Mouse (Mus musculus) liver, adult 2 months (tissue): Measurements from ENCODE around the gene Trmt61a. TPM values are rescaled to one million over a fixed set of nuclear protein-coding genes. Genes with fewer than 3 reads are reported as not detected.
A peak's percentile ranks its signal among the peaks of the same experiment; 100 is the strongest.

Experiments used
- DNase-seq: peaks from one replicate; pipeline ENCODE4 v3.0.0-alpha.2; 2011; ENCODE audit warnings: low read depth, low spot score; ENCODE audit errors: extremely low read depth
- H3K27ac ChIP-seq: fragments of 200-500 bp; replicated peaks from 2 replicates; pipeline ENCODE4 v1.5.1; 2012; ENCODE audit warnings: low read depth, mild to moderate bottlenecking, control low read depth, inconsistent platforms, low read length; ENCODE audit not compliant: insufficient read depth
- H3K27me3 ChIP-seq: fragments of 200-500 bp; 2 replicates; pipeline ENCODE4 v1.6.1; 2012; ENCODE audit warnings: mild to moderate bottlenecking, moderate library complexity, low read length, inconsistent platforms; ENCODE audit not compliant: control insufficient read depth, insufficient read depth
- H3K36me3 ChIP-seq: fragments of 200-500 bp; 2 replicates; pipeline ENCODE4 v1.6.1; 2012; ENCODE audit warnings: low read length, inconsistent platforms; ENCODE audit not compliant: control insufficient read depth, insufficient read depth
- H3K4me1 ChIP-seq: fragments of 200-500 bp; 2 replicates; pipeline ENCODE4 v1.6.1; 2011; ENCODE audit warnings: low read length; ENCODE audit not compliant: control insufficient read depth, insufficient read depth
- H3K4me3 ChIP-seq: fragments of 200-500 bp; 2 replicates; pipeline ENCODE4 v1.5.1; 2011; ENCODE audit warnings: low read depth, mild to moderate bottlenecking, control low read depth, low read length, moderate library complexity; ENCODE audit not compliant: insufficient read depth
- H3K79me2 ChIP-seq: fragments of 200-500 bp; 2 replicates; pipeline ENCODE4 v1.6.1; 2012; ENCODE audit warnings: inconsistent platforms, mild to moderate bottlenecking, low read length, moderate library complexity; ENCODE audit not compliant: control insufficient read depth, insufficient read depth
- H3K9ac ChIP-seq: fragments of 200-500 bp; 2 replicates; pipeline ENCODE4 v1.6.1; 2012; ENCODE audit warnings: low read depth, mild to moderate bottlenecking, control low read depth, inconsistent platforms, low read length
- CTCF ChIP-seq: fragments of 200-500 bp; IDR thresholded peaks from 2 replicates; pipeline ENCODE4 v1.5.1; 2011; ENCODE audit warnings: low read depth, low read length, control low read depth
- POLR2A ChIP-seq: fragments of 200-500 bp; IDR thresholded peaks from 2 replicates; pipeline ENCODE4 v1.6.1; 2011; ENCODE audit warnings: low read length, control low read depth; ENCODE audit not compliant: insufficient read depth; ENCODE audit errors: extremely low read depth
- WGBS: fragments of 180-500 bp; shearing (Covaris S2); methylation state at CpG from one replicate; pipeline ENCODE4 v1.1.7; 2018; 5-methylcytosine and 5-hydroxymethylcytosine counted together
- polyA plus RNA-seq: library from polyadenylated mRNA; depleted of rRNA; stranded (reverse); fragments of >200 nt; gene quantifications from 2 replicates; pipeline ENCODE4 v1.2.3, GENCODE M21; 2012; rRNA removed
- total RNA-seq: library from RNA; depleted of rRNA; stranded (reverse); fragments of >200 nt; gene quantifications from 2 replicates; pipeline ENCODE4 v1.2.3, GENCODE M21; 2014; rRNA removed

The Trmt61a gene
- total RNA-seq (2.3 and 5.3 TPM in 2 replicates), polyA plus RNA-seq (17.9 and 33.1 TPM in 2 replicates)

DNA sequence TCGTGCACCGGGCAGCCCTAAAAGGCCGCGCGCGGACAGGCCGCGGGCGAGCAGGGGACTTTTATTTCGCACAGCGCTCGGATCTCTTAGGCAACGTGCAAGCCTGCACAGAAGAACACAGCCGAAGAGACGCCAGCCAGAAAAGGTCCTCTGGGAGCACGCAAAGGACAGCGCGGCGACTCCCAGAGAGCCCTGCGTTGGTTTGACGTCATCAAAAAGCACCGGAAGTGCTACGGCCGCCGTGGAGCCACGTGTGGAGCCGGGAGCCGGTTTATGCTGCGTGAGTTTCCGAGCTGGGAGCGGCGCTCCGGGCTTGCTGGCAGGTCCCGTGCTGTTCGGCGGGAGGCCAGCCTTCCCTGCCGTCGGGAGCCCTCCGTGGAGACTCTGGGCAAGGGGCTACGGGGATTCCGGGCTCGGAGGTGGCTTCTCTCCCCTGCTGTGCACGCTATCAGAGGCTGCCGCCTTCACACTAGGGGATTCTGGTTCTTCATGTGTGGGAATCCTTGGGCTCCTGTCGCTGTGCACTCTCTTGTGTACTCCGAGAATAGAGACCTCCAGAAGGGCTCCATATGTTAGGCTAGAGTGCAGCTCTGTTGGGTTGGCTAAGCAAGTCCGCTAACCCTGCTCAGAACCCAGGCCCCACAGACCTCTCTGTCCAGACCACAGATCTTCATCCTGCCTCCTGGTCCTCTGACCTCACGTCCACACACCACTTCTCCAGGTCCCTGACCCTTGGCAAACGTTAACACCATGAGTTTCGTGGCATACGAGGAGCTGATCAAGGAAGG lies at the start of gene Trmt61a:
Gene Trmt61a, plus strand, starts transcription at position 224 of the 788 bp plus-strand sequence.
- peak within 1 kb of the TSS; percentile 90 for H3K27ac ChIP-seq
- peak within 1 kb of the TSS; percentile 72 for H3K4me3 ChIP-seq
- peak; percentile 82 for DNase-seq
- under 1% methylated on average over 50 of the region's 51 CpGs for WGBS
- peak; percentile 73; the same call in 1 of the 2 replicates for TF ChIP-seq POLR2A
- TF ChIP-seq CTCF, result no peak
- no peaks in the 10 kb centered on the region for H3K79me2 ChIP-seq
- peak within 1 kb of the TSS; percentile 80 for H3K9ac ChIP-seq
- H3K4me1 ChIP-seq, result peaks cover 7% of the 10 kb centered on the region; the same call in 1 of the 2 replicates
- no peaks in the 10 kb centered on the region for H3K27me3 ChIP-seq
- no peaks in the 10 kb centered on the region for H3K36me3 ChIP-seq

DNA sequence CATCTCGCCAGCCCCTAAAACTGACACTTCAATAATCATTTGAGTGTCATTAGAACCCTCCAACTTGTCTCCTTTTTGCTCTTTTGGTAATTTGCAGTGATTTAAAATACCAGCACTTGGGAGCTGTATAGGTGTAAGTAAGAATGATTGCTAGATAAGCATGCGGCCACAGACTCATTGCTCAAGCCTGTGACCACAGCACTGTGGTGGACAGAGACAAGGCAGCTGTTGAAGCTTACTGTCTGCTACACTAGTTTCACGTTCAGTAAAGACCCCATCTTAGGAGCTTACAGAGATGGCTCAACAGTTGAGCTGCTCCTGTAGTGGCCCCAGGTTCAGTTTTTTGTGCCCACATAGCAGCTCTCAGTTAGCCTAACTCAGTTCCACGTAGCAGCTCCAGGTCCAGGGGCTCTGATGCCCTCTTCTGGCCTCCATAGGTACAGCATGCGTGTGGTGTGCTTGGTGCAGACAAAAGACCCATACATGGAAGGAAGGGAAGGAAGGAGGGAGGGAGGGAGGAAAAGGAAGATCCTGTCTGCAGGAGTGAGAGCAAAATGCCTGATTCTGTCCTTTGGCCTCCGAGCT lies 29.8 kb upstream of the Trmt61a start:
- H3K36me3 ChIP-seq, result peaks cover 38% of the 10 kb centered on the region

DNA sequence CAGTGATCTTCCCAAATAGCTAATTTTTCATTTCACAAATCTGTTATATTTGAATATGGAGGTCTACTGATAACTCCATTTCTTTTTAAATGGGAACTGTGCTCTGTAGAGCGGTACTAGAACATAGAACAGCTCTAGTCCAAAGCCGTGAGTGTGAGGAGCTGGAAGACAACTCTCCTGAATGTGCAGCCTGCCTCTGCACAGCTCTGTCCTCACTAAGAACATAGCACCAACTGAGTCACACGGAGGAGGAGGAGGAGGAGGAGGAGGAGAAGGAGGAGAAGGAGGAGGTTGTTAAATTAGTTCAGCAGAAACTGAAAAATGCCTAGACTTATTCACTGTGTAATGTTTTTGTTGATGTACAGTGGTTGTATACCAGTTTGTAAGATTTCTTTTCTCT lies 25.0 kb upstream of the Trmt61a start:
- Histone ChIP-seq H3K4me3 (no peak overlapping the region), H3K36me3 (peaks cover 22% of the 10 kb centered on the region), H3K4me1 (no peaks in the 10 kb centered on the region), H3K27ac (no peak overlapping the region), H3K79me2 (no peaks in the 10 kb centered on the region), H3K9ac (no peak overlapping the region), H3K27me3 (no peaks in the 10 kb centered on the region)
- WGBS, result 88% methylated on average over 3 of the region's 3 CpGs
- TF ChIP-seq CTCF, result no peak
- TF ChIP-seq POLR2A, result no peak
- no peak for DNase-seq

More for the DNA sequence above, 29.8 kb upstream of the Trmt61a start:
- no peak overlapping the region for H3K27ac ChIP-seq
- H3K9ac ChIP-seq, result no peak overlapping the region
- H3K27me3 ChIP-seq, result no peaks in the 10 kb centered on the region
- TF ChIP-seq POLR2A (no peak), CTCF (peak; percentile 85)
- no peaks in the 10 kb centered on the region for H3K4me1 ChIP-seq
- 63% methylated on average over 6 of the region's 6 CpGs for WGBS
- no peak overlapping the region for H3K4me3 ChIP-seq
- peak; percentile 19 for DNase-seq
- no peaks in the 10 kb centered on the region for H3K79me2 ChIP-seq

DNA sequence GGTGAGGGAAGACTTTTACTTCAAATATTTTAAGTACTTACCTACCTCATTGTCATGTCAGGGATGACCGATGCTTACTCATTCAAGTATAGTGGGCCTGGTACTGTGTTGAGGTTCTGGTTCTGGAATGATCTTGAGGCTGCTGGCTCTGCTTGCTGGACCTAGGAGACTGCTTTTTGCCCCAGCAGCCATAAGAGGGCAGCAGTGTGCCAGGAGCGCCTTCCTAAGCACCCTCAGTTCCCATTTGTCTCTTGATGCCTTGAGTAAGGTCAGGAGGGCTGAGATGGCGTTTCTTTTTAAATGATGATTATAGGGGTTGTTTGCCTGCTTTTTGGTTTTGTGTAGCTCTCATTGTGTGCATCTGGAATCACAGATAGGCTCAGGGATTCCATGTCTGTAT lies 24.5 kb upstream of the Trmt61a start:
- H3K36me3 ChIP-seq, result peaks cover 21% of the 10 kb centered on the region
- 46% methylated on average over 3 of the region's 3 CpGs for WGBS

DNA sequence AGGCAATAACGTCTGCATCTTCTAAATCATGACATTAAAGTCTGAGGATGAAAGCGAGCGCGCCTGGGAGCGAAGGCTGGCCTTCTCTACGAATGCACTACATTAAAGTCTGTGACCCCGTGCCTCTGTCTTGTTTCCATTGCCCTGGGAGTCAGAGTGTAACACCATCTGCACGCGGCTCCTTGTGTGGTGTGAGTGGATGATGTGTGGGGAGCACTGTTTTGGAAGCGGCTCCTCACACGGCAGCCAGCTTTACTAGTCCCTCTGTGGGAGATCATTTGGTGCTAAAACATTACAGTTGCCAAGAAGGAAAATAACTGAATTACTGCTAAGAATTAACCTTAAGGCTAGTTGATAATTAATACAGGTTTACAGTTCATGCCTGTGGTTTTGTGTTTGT lies 22.2 kb upstream of the Trmt61a start:
- Histone ChIP-seq H3K36me3 (peaks cover 13% of the 10 kb centered on the region), H3K27me3 (no peaks in the 10 kb centered on the region), H3K4me1 (no peaks in the 10 kb centered on the region), H3K27ac (no peak overlapping the region), H3K9ac (no peak overlapping the region), H3K79me2 (no peaks in the 10 kb centered on the region), H3K4me3 (no peak overlapping the region)
- no peak for DNase-seq
- 93% methylated on average over 11 of the region's 11 CpGs for WGBS
- TF ChIP-seq POLR2A, result no peak
- TF ChIP-seq CTCF, result no peak

More for the DNA sequence above, 24.5 kb upstream of the Trmt61a start:
- H3K4me1 ChIP-seq, result no peaks in the 10 kb centered on the region
- peak; percentile 40 for DNase-seq
- peak; percentile 94 for TF ChIP-seq CTCF
- TF ChIP-seq POLR2A, result no peak
- H3K4me3 ChIP-seq, result no peak overlapping the region
- H3K27me3 ChIP-seq, result no peaks in the 10 kb centered on the region
- H3K27ac ChIP-seq, result no peak overlapping the region
- no peak overlapping the region for H3K9ac ChIP-seq
- H3K79me2 ChIP-seq, result no peaks in the 10 kb centered on the region

DNA sequence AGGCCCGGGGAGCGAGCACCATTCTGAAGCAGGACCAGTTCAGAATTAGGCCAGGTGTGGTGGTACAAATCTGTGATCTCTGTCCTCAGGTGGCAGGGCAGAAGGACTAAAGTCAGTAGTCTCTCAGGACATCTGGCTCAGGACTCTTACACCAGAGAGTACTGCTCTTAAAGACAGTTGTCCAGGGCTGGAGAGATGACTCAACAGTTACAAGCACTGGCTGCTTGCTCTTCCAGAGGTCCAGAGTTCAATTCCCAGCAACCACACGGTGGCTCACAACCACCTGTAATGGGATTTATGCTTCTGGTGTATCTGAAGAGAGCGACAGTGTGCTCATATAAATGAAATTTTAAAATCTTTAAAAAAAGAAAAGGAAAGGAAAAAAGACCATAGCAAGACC lies 18.6 kb upstream of the Trmt61a start:
- Histone ChIP-seq H3K79me2 (no peaks in the 10 kb centered on the region), H3K4me1 (no peaks in the 10 kb centered on the region), H3K27ac (no peak overlapping the region), H3K27me3 (no peaks in the 10 kb centered on the region), H3K4me3 (no peak overlapping the region), H3K9ac (no peak overlapping the region), H3K36me3 (peaks cover 13% of the 10 kb centered on the region)
- no peak for TF ChIP-seq POLR2A
- TF ChIP-seq CTCF, result no peak
- no peak for DNase-seq
- 83% methylated on average over 4 of the region's 4 CpGs for WGBS
